Mouse (Mus musculus) forebrain, postnatal 0 days (tissue): ENCODE measurements around the gene Rftn1. TPM values are rescaled to one million over a fixed set of nuclear protein-coding genes. Genes with fewer than 3 reads are reported as not detected.

Experiments
- ATAC-seq: fragments of 200-750 bp; cut with Nextera tagmentation; 2 replicates; pipeline ENCODE4 v1.8.0; 2017; ENCODE audit warnings: mild to moderate bottlenecking, moderate library complexity
- DNase-seq: peaks from one replicate; pipeline ENCODE4 v3.0.0-alpha.2; 2015
- H3K27ac ChIP-seq: fragments of 300-500 bp; sonication (generic); 2 replicates; pipeline ENCODE4 v1.5.1; 2014; ENCODE audit warnings: low read depth, mild to moderate bottlenecking, antibody characterized with exemption, low read length, moderate library complexity, mixed read lengths
- H3K27me3 ChIP-seq: fragments of 300-500 bp; sonication (generic); 2 replicates; pipeline ENCODE4 v1.6.1; 2014; ENCODE audit warnings: mild to moderate bottlenecking, low read length, mixed read lengths; ENCODE audit not compliant: insufficient read depth
- H3K36me3 ChIP-seq: fragments of 300-500 bp; sonication (generic); 2 replicates; pipeline ENCODE4 v1.6.1; 2014; ENCODE audit warnings: mild to moderate bottlenecking, moderate library complexity; ENCODE audit not compliant: insufficient read depth
- H3K4me1 ChIP-seq: fragments of 300-500 bp; sonication (generic); 2 replicates; pipeline ENCODE4 v1.6.1; 2014; ENCODE audit warnings: antibody characterized with exemption; ENCODE audit not compliant: insufficient read depth
- H3K4me2 ChIP-seq: fragments of 300-500 bp; sonication (generic); 2 replicates; pipeline ENCODE4 v1.6.1; 2014; ENCODE audit warnings: low read depth, mild to moderate bottlenecking, moderate library complexity
- H3K4me3 ChIP-seq: fragments of 300-500 bp; sonication (generic); 2 replicates; pipeline ENCODE4 v1.5.1; 2014; ENCODE audit warnings: low read depth, low read length, mixed read lengths
- H3K9ac ChIP-seq: fragments of 300-500 bp; sonication (generic); 2 replicates; pipeline ENCODE4 v1.6.1; 2014; ENCODE audit warnings: mild to moderate bottlenecking
- H3K9me3 ChIP-seq: fragments of 300-500 bp; sonication (generic); 2 replicates; pipeline ENCODE4 v1.6.1; 2016; ENCODE audit warnings: low read length
- CTCF ChIP-seq: sonication (generic); IDR thresholded peaks from 2 replicates; pipeline ENCODE4 v1.5.1; 2016; ENCODE audit warnings: antibody characterized with exemption, control low read depth, low read depth
- WGBS: fragments of 180-500 bp; shearing (Covaris S2); extraction: QIAGEN DNeasy Blood & Tissue Kit; methylation state at CpG from one replicate; pipeline ENCODE4 v1.1.7; 2014; 5-methylcytosine and 5-hydroxymethylcytosine counted together
- polyA plus RNA-seq: library from polyadenylated mRNA; unstranded; fragments of >200 nt; fragmentation: Nextera tagmentation; extraction: Ambion mirVana; gene quantifications from 2 replicates; pipeline ENCODE4 v1.2.1, GENCODE M21; 2015
- total RNA-seq: library from RNA; depleted of rRNA; stranded (reverse); fragments of >200 nt; gene quantifications from 2 replicates; pipeline ENCODE4 v1.2.3, GENCODE M21; 2014

The Rftn1 gene
- total and polyA plus RNA-seq, 2 experiments from 2014 or later, result 27.4 to 58.3 TPM

GRCm38 (mm10) chr17:50232821-50233220, 42.3 kb upstream of the Rftn1 start:
- ATAC-seq (no peak), DNase-seq (no peak)
- no peak for TF ChIP-seq CTCF
- Histone ChIP-seq H3K36me3 (no peaks in the 10 kb centered on the region), H3K4me3 (no peak overlapping the region), H3K4me1 (peaks cover 12% of the 10 kb centered on the region; the same call in 1 of the 2 replicates), H3K9me3 (no peaks in the 10 kb centered on the region), H3K27ac (no peak overlapping the region), H3K9ac (no peak overlapping the region), H3K27me3 (no peaks in the 10 kb centered on the region), H3K4me2 (no peak overlapping the region)
- 74% methylated on average over 11 of the region's 11 CpGs for WGBS

GRCm38 (mm10) chr17:50231206-50231605, 40.7 kb upstream of the Rftn1 start:
- H3K27ac ChIP-seq, result no peak overlapping the region
- H3K4me2 ChIP-seq, result no peak overlapping the region
- DNase-seq (no peak), ATAC-seq (no peak)
- no peak for TF ChIP-seq CTCF
- 0 out of 2 replicates have a peak, but pooled peaks cover 3% of the 10 kb centered on the region for H3K4me1 ChIP-seq
- no peaks in the 10 kb centered on the region for H3K36me3 ChIP-seq
- no peak overlapping the region for H3K4me3 ChIP-seq
- no peaks in the 10 kb centered on the region for H3K27me3 ChIP-seq
- H3K9ac ChIP-seq, result no peak overlapping the region
- no peaks in the 10 kb centered on the region for H3K9me3 ChIP-seq
- 91% methylated on average over 8 of the region's 8 CpGs for WGBS

- no peak overlapping the region for H3K4me3 ChIP-seq
- H3K9ac ChIP-seq, result no peak overlapping the region
- H3K9me3 ChIP-seq, result no peaks in the 10 kb centered on the region
- no peak overlapping the region for H3K4me2 ChIP-seq
- no peaks in the 10 kb centered on the region for H3K4me1 ChIP-seq
- WGBS, result 73% methylated on average over 4 of the region's 4 CpGs
- no peak for TF ChIP-seq CTCF
- no peaks in the 10 kb centered on the region for H3K27me3 ChIP-seq
- no peaks in the 10 kb centered on the region for H3K36me3 ChIP-seq
- no peak overlapping the region for H3K27ac ChIP-seq
- DNase-seq, result no peak
- no peak for ATAC-seq
These were observed 39.1 kb upstream of the Rftn1 start for GRCm38 (mm10) chr17:50229534-50229933.

GRCm38 (mm10) chr17:50227366-50227765, 36.9 kb upstream of the Rftn1 start:
- Histone ChIP-seq H3K9ac (no peak overlapping the region), H3K9me3 (no peaks in the 10 kb centered on the region), H3K4me2 (no peak overlapping the region), H3K27me3 (no peaks in the 10 kb centered on the region), H3K4me3 (no peak overlapping the region), H3K36me3 (no peaks in the 10 kb centered on the region), H3K4me1 (no peaks in the 10 kb centered on the region), H3K27ac (no peak overlapping the region)
- 84% methylated on average over 7 of the region's 7 CpGs for WGBS
- DNase-seq, result no peak
- ATAC-seq, result no peak
- TF ChIP-seq CTCF, result no peak

GRCm38 (mm10) chr17:50224718-50225117, 34.2 kb upstream of the Rftn1 start:
- Histone ChIP-seq H3K27me3 (no peaks in the 10 kb centered on the region), H3K4me1 (no peaks in the 10 kb centered on the region), H3K36me3 (no peaks in the 10 kb centered on the region), H3K4me2 (no peak overlapping the region), H3K9me3 (no peaks in the 10 kb centered on the region), H3K9ac (no peak overlapping the region), H3K4me3 (no peak overlapping the region), H3K27ac (no peak overlapping the region)
- WGBS, result 55% methylated on average over 5 of the region's 5 CpGs
- TF ChIP-seq CTCF, result no peak
- DNase-seq (no peak), ATAC-seq (no peak)

GRCm38 (mm10) chr17:50217978-50218377, 27.5 kb upstream of the Rftn1 start:
- Histone ChIP-seq H3K27ac (no peak overlapping the region), H3K36me3 (no peaks in the 10 kb centered on the region), H3K9me3 (no peaks in the 10 kb centered on the region), H3K4me3 (no peak overlapping the region), H3K4me1 (no peaks in the 10 kb centered on the region), H3K27me3 (no peaks in the 10 kb centered on the region), H3K4me2 (no peak overlapping the region), H3K9ac (no peak overlapping the region)
- ATAC-seq, result no peak
- 60% methylated on average over 4 of the region's 4 CpGs for WGBS
- no peak for TF ChIP-seq CTCF
- DNase-seq, result no peak

- no peak for DNase-seq
- no peak overlapping the region for H3K9ac ChIP-seq
- no peak overlapping the region for H3K4me2 ChIP-seq
- H3K4me3 ChIP-seq, result no peak overlapping the region
- H3K27me3 ChIP-seq, result no peaks in the 10 kb centered on the region
- H3K4me1 ChIP-seq, result no peaks in the 10 kb centered on the region
- H3K36me3 ChIP-seq, result no peaks in the 10 kb centered on the region
- TF ChIP-seq CTCF, result no peak
- 85% methylated on average over 6 of the region's 6 CpGs for WGBS
- no peaks in the 10 kb centered on the region for H3K9me3 ChIP-seq
- no peak for ATAC-seq
- H3K27ac ChIP-seq, result no peak overlapping the region
These were observed 24.6 kb upstream of the Rftn1 start for GRCm38 (mm10) chr17:50215104-50215503.

- no peak overlapping the region for H3K9ac ChIP-seq
- no peaks in the 10 kb centered on the region for H3K36me3 ChIP-seq
- WGBS, result 93% methylated on average over 4 of the region's 4 CpGs
- H3K27me3 ChIP-seq, result no peaks in the 10 kb centered on the region
- H3K4me1 ChIP-seq, result no peaks in the 10 kb centered on the region
- no peaks in the 10 kb centered on the region for H3K9me3 ChIP-seq
- no peak for TF ChIP-seq CTCF
- ATAC-seq (no peak), DNase-seq (no peak)
- H3K27ac ChIP-seq, result no peak overlapping the region
- no peak overlapping the region for H3K4me2 ChIP-seq
- no peak overlapping the region for H3K4me3 ChIP-seq
These were observed 22.6 kb upstream of the Rftn1 start for GRCm38 (mm10) chr17:50213117-50213516.
